Mouse (Mus musculus): ENCODE results near the gene Rab3b.

DNA sequence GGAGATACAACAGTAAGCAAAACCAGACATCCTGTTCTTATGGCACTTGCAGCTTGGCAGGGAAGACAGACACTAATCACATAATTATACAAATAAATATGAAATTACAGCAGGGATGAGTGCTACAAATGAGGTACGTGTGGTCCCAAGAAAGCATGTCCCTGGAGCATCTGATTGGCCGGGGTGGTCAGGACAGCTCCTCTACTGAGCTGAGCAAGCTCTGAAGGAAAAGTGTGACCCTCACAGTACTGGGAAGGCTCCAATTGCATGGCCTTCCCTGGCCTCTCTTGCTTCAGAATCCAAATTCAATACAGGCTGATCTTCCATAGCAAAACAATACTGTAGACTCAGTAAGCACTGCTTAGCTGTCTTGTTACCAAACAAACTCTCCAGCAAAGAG lies 34.3 kb downstream of the Rab3b start:
- TF ChIP-seq ZNF384 (IDR thresholded peaks at IDR 0.05; ENCODE audit: low read depth, low read length) (no peak), CHD2 (IDR thresholded peaks at IDR 0.05; ENCODE audit: low read depth, low read length) (no peak)

All from ES-E14 (cell line).